Mouse (Mus musculus) liver, embryonic 12.5 days (tissue): ENCODE measurements around the gene Zmym4. TPM values are rescaled to one million over a fixed set of nuclear protein-coding genes. Genes with fewer than 3 reads are reported as not detected.

Experiments
- ATAC-seq: fragments of 200-750 bp; cut with Nextera tagmentation; 2 replicates; pipeline ENCODE4 v1.8.0; 2017; ENCODE audit warnings: moderate number of reproducible peaks, mild to moderate bottlenecking, moderate library complexity
- H3K27ac ChIP-seq: fragments of 300-500 bp; sonication (generic); 2 replicates; pipeline ENCODE4 v1.5.1; 2016; ENCODE audit warnings: mild to moderate bottlenecking
- H3K27me3 ChIP-seq: fragments of 300-500 bp; sonication (generic); replicated peaks from 2 replicates; pipeline ENCODE4 v1.6.1; 2016; ENCODE audit warnings: mild to moderate bottlenecking, moderate library complexity
- H3K36me3 ChIP-seq: fragments of 300-500 bp; sonication (generic); 2 replicates; pipeline ENCODE4 v1.6.1; 2016; ENCODE audit warnings: mild to moderate bottlenecking, moderate library complexity
- H3K4me1 ChIP-seq: fragments of 300-500 bp; sonication (generic); 2 replicates; pipeline ENCODE4 v1.6.1; 2016
- H3K4me2 ChIP-seq: fragments of 300-500 bp; sonication (generic); 2 replicates; pipeline ENCODE4 v1.6.1; 2016; ENCODE audit warnings: mild to moderate bottlenecking, moderate library complexity
- H3K4me3 ChIP-seq: fragments of 300-500 bp; sonication (generic); 2 replicates; pipeline ENCODE4 v1.5.1; 2016; ENCODE audit warnings: mild to moderate bottlenecking, moderate library complexity
- H3K9ac ChIP-seq: fragments of 300-500 bp; sonication (generic); 2 replicates; pipeline ENCODE4 v1.6.1; 2016; ENCODE audit warnings: mild to moderate bottlenecking, moderate library complexity
- H3K9me3 ChIP-seq: fragments of 300-500 bp; sonication (generic); replicated peaks from 2 replicates; pipeline ENCODE4 v1.6.1; 2016; ENCODE audit warnings: mild to moderate bottlenecking, moderate library complexity
- WGBS: fragments of 180-500 bp; shearing (Covaris S2); methylation state at CpG from one replicate; pipeline ENCODE4 v1.1.7; 2016; ENCODE audit not compliant: insufficient replicate concordance; 5-methylcytosine and 5-hydroxymethylcytosine counted together
- polyA plus RNA-seq: library from polyadenylated mRNA; unstranded; fragments of >200 nt; fragmentation: Nextera tagmentation; extraction: Ambion mirVana; gene quantifications from 2 replicates; pipeline ENCODE4 v1.2.1, GENCODE M21; 2016

The Zmym4 gene
- polyA plus RNA-seq, 1 experiment from 2014 or later: 8.1 TPM

DNA sequence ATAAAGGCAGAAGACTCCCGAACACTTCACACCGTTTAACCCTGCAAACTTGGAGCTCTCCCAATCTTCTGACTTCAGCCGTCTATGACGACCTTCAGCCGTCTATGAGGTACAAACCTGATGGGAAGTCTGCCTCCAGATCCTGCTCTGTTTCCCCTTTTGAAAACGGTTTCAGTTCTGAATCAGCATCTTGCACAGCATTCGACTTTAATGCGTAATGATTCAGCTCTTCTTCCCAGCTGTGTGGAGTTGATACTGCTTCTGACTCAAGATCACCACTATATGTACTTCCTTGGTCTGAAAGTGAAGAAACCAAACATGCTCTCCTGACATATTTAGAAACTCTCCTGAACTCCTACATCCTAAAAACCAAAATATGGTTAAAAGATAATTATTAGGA, 78.1 kb downstream of the Zmym4 start:
- no peak overlapping the region for H3K4me3 ChIP-seq
- no peaks in the 10 kb centered on the region for H3K27me3 ChIP-seq
- 71% methylated on average over 8 of the region's 8 CpGs for WGBS

DNA sequence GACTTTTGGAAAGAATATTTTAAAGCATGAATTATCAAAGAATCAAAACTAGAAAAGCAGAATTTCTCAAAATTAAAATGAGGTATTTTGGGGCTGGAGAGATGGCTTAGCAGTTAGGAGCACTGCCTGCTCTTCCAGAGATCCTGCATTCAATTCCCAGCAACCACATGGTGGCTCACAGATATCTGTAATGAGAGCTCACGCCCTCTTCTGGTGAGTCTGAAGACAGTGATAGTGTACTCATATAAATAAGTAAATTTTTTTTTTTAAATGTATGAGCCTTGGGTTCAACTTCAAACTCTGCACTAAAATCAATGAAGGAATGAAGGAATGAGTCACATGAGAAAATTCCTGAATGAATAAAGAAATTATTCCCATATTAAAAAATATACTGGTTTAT, 82.0 kb downstream of the Zmym4 start:
- Histone ChIP-seq H3K4me2 (no peak overlapping the region), H3K27me3 (no peaks in the 10 kb centered on the region), H3K27ac (no peak overlapping the region), H3K9ac (no peak overlapping the region), H3K4me1 (no peaks in the 10 kb centered on the region), H3K9me3 (no peaks in the 10 kb centered on the region), H3K4me3 (no peak overlapping the region), H3K36me3 (peaks cover 58% of the 10 kb centered on the region)
- ATAC-seq: no peak
- WGBS: 59% methylated on average over 1 of the region's 1 CpGs

More for the DNA sequence above, 78.1 kb downstream of the Zmym4 start:
- Histone ChIP-seq H3K36me3 (peaks cover 61% of the 10 kb centered on the region), H3K27ac (no peak overlapping the region), H3K9ac (no peak overlapping the region), H3K4me2 (no peak overlapping the region), H3K9me3 (no peaks in the 10 kb centered on the region), H3K4me1 (no peaks in the 10 kb centered on the region)
- no peak for ATAC-seq

DNA sequence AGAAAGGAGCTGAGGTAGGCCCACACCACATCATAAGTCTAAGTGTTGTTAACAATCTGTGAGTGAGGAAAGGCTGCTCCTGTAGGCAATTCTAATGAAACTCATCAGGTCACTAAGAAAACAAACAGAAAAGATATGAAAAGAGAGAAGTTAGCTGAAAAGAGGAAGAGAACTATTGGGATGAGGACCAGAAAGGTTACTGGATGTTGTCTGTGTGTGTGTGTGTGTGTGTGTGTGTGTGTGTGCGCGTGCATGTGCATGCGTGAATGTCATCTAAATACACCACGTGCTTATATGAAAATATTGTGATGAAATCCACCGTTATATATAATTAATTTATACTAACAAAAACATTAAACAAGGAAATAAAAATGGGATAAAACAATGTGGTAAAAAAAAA, 84.3 kb downstream of the Zmym4 start:
- Histone ChIP-seq H3K9ac (no peak overlapping the region), H3K27ac (no peak overlapping the region), H3K9me3 (no peaks in the 10 kb centered on the region), H3K4me1 (no peaks in the 10 kb centered on the region), H3K36me3 (peaks cover 56% of the 10 kb centered on the region), H3K27me3 (no peaks in the 10 kb centered on the region), H3K4me3 (no peak overlapping the region), H3K4me2 (no peak overlapping the region)
- no peak for ATAC-seq
- WGBS: 82% methylated on average over 5 of the region's 5 CpGs

DNA sequence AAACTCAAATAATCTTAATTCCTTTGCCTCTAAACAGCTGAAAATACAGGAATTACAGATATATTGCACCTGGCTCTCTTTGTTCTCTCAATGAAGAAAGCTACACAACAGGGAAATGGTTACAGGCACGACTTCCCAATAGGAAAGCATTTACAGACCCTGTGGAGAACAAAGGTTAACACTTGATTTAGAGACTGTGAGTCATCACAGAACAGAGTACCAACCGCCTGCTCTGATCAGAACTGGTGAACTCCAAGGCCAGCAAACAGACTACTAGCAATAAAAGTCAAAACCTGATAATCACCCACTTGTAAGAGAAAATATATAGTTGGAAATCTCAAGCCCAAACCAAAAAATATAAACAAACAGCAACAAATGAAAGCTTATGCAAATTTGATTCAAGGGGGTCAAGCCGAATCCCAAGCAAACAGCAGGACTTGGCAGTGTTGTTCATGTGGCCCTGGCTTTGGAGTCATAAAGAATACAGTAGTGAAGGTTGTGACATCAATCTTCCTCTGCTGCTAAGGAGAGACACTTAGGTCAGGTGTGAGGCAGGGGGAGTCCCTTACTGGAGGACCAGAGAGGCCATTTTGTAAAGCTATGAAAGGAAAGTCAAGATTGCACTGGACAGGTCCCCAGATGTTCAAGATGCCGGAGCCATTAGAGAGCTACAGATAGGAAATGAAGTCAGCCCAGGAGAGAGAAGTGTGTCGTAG, 88.2 kb downstream of the Zmym4 start:
- H3K4me1 ChIP-seq: no peaks in the 10 kb centered on the region
- no peak overlapping the region for H3K9ac ChIP-seq
- no peaks in the 10 kb centered on the region for H3K9me3 ChIP-seq
- H3K4me3 ChIP-seq: no peak overlapping the region
- H3K27ac ChIP-seq: no peak overlapping the region
- 80% methylated on average over 5 of the region's 5 CpGs for WGBS
- H3K36me3 ChIP-seq: peaks cover 72% of the 10 kb centered on the region
- no peak for ATAC-seq
- no peaks in the 10 kb centered on the region for H3K27me3 ChIP-seq
- no peak overlapping the region for H3K4me2 ChIP-seq

DNA sequence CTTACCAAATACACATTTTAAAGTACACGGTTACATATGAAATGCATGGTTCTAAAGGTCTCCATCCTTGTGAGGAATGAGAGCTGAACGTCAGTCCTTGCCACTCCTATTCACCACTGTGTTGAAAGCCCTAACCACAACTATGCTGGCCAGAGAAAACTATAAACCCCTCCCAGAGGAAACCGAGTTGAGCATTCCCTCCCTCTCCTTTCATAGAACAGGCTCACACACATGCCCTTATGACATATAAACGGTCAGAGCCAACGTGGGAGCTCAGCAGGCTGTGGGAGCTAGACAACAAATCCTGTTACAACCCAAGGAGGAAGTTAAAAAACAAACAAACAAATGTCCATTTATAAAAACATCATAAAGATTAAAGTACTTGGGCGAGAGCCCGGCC, 95.2 kb downstream of the Zmym4 start:
- H3K27me3 ChIP-seq: no peaks in the 10 kb centered on the region
- no peak overlapping the region for H3K4me3 ChIP-seq
- H3K9me3 ChIP-seq: no peaks in the 10 kb centered on the region
- no peak for ATAC-seq
- H3K9ac ChIP-seq: no peak overlapping the region
- H3K4me2 ChIP-seq: no peak overlapping the region
- no peak overlapping the region for H3K27ac ChIP-seq
- no peaks in the 10 kb centered on the region for H3K4me1 ChIP-seq
- H3K36me3 ChIP-seq: peaks cover 43% of the 10 kb centered on the region
- 64% methylated on average over 7 of the region's 7 CpGs for WGBS

DNA sequence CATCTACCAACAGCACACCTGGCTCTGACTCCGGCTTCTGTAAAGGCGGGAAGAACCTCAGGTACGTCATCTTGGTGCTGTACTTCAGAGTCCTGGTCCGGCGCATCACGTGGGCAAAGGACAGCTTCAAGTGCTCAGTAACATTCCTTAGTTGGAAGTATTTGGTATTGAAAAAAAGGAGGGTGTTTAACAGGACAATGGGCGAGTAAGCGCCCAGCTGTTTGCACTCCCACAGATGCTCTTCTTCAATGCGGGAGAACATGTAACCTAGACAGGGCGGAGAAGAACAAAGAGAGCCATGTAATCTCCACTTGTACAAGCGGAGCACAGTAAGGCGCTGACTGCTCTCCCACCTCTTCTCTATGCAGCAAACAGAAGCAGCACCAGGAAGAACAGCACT, 99.2 kb downstream of the Zmym4 start:
- H3K27me3 ChIP-seq: no peaks in the 10 kb centered on the region

DNA sequence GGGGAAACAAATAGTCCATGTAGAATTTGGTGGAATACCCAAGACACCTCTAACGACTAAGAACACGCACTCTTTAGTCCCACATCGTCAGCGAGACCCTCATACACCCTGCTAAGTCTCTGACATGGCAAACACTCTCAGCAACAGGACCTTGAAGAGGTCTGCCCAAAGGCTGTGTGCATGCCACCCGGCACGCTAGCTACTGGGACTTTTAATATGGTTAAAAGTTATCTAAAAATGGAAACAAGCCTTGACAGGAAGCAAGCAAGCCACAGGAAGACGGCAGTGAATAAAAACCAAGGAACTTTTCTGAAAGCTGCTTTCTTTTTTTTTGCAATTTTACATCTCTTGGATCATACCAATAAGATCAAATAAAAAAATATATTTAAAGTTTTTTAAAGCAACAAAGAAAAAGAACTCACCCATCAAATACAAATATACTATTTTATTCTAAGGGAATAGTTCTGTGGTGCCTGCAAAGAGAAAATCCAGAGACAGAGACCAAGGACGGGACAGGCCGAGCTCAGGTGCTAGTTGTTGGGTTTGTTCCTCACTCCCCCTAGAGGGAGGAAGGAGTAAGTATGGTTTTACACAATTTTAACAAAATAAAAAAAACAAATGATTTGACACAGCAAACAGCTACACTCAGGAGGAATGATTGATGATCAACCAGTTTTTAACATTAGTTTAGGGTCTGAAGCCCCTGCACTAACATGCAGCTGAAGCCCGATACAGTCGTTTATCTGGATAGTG, 106.2 kb downstream of the Zmym4 start:
- H3K36me3 ChIP-seq: peaks cover 53% of the 10 kb centered on the region
- 67% methylated on average over 11 of the region's 11 CpGs for WGBS
- H3K4me2 ChIP-seq: no peak overlapping the region
- H3K4me3 ChIP-seq: no peak overlapping the region
- no peaks in the 10 kb centered on the region for H3K27me3 ChIP-seq
- no peak for ATAC-seq
- H3K9me3 ChIP-seq: no peaks in the 10 kb centered on the region
- H3K9ac ChIP-seq: no peak overlapping the region
- H3K4me1 ChIP-seq: no peaks in the 10 kb centered on the region
- H3K27ac ChIP-seq: no peak overlapping the region

More for the DNA sequence above, 99.2 kb downstream of the Zmym4 start:
- H3K9ac ChIP-seq: no peak overlapping the region
- no peaks in the 10 kb centered on the region for H3K4me1 ChIP-seq
- H3K36me3 ChIP-seq: peaks cover 51% of the 10 kb centered on the region
- no peak for ATAC-seq
- 89% methylated on average over 12 of the region's 12 CpGs for WGBS
- no peak overlapping the region for H3K4me2 ChIP-seq
- H3K27ac ChIP-seq: no peak overlapping the region
- no peaks in the 10 kb centered on the region for H3K9me3 ChIP-seq
- no peak overlapping the region for H3K4me3 ChIP-seq

DNA sequence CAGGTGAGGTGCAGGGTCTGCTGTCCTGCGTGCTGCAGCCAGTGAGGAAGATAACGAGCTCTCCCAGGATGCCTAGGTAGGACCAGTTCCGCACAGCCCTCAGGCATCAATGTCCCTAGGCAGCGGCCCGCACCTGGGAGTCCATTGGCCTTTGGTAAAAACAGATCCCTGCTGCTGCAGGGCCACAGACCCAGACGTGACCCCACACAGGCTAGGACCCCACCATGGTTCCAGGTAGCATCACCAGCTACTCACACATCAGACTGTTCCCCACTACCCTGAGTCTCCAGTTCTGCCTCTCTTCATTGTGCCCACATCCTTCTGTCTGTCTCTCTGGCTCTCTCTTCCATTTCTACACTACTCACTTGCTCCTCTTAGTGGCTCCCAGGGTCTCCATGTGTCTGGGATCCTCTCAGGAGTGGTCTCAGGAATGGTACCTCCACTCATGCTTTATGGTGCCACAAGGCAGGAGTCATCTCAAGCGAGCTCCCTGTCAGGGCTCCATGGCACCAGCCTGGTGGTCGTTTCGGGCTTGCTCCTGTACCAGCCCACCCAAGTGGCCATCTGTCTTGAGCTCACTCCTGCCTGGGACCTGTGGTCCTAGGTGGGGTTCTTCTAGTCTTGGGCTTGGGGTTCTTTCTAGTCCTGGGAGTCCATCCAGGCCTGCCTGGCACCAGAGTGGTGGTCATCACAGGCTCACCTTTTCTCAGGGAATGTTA, 107.5 kb downstream of the Zmym4 start:
- H3K4me3 ChIP-seq: no peak overlapping the region
- H3K4me1 ChIP-seq: no peaks in the 10 kb centered on the region
- WGBS: 79% methylated on average over 9 of the region's 9 CpGs
- peaks cover 41% of the 10 kb centered on the region for H3K36me3 ChIP-seq
- no peaks in the 10 kb centered on the region for H3K27me3 ChIP-seq
- no peak overlapping the region for H3K9ac ChIP-seq
- no peak overlapping the region for H3K27ac ChIP-seq
- no peak for ATAC-seq
- H3K9me3 ChIP-seq: no peaks in the 10 kb centered on the region
- H3K4me2 ChIP-seq: no peak overlapping the region

DNA sequence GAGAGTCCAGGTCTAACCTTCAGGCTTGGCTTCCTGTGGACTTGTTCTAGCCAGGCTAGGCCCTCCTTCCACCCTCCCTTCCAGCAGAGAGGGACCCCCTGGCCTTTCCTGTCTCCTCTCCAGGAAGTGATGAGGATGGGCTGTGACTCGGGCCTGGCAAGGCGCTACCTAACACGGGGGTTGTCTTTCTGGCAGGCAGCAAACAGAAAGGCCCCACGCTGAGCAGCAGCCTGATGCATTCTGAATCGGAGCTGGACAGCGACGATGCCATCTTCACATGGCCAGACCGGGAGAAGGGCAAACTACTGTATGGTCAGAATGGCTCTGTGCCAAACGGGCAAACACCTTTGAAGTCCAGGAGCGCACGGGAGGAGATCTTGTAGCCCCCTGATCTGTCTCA, 115.0 kb downstream of the Zmym4 start:
- no peak for ATAC-seq
- H3K4me1 ChIP-seq: no peaks in the 10 kb centered on the region
- 68% methylated on average over 11 of the region's 11 CpGs for WGBS
- no peaks in the 10 kb centered on the region for H3K27me3 ChIP-seq
- H3K9me3 ChIP-seq: no peaks in the 10 kb centered on the region
- no peak overlapping the region for H3K4me2 ChIP-seq
- H3K27ac ChIP-seq: no peak overlapping the region
- no peak overlapping the region for H3K4me3 ChIP-seq
- no peak overlapping the region for H3K9ac ChIP-seq
- peaks cover 40% of the 10 kb centered on the region for H3K36me3 ChIP-seq

DNA sequence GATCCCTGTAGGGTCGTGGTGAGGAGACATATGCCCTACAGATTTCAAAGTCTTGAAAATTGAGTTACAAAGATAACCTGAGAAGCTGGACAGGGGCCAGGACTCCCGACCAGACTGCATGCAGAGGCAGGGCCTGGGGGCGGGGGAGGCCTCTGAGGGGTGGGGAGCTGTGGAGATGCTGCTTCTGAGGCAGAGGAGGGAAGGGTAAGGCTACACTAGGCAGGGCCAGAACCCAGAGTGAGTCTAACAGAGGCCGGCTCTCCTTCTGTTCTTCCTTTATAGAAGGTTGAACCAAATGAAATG, 117.2 kb downstream of the Zmym4 start:
- no peak overlapping the region for H3K4me3 ChIP-seq
- H3K36me3 ChIP-seq: peaks cover 61% of the 10 kb centered on the region
- WGBS: 63% methylated on average over 4 of the region's 4 CpGs
- H3K27me3 ChIP-seq: no peaks in the 10 kb centered on the region
- H3K4me1 ChIP-seq: no peaks in the 10 kb centered on the region
- no peaks in the 10 kb centered on the region for H3K9me3 ChIP-seq
- no peak overlapping the region for H3K27ac ChIP-seq
- ATAC-seq: no peak
- no peak overlapping the region for H3K4me2 ChIP-seq
- H3K9ac ChIP-seq: no peak overlapping the region

DNA sequence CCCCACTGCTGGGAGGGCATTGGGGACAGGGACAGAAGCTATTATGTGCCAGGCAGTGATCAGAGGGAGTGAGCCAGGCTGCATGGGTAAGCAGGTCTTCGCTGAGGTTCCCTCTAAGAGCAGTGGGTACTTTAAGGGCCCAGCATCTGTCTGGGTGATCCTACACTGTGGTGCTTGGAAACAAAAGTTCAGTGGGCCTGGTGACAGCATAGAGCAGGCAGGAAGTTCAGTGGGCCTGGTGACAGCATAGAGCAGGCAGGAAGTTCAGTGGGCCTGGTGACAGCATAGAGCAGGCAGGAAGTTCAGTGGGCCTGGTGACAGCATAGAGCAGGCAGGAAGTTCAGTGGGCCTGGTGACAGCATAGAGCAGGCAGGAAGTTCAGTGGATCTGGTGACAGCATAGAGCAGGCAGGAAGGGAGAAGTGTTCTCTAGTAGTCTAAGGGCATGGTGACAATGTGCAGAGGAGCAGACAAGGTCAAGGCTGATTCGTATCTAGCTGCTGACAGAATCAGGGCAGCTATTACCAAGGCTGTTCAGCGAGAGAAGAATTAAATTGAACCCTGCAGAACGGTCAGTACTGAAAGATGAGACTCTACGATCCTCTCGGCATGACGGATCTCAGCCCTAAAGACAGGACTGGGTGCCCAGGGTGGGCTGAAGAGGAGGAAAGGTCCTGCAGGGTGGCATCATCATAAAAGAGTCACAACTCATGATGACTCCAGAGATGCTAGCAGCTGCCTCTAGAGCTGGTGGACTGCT, 117.7 kb downstream of the Zmym4 start:
- Histone ChIP-seq H3K4me2 (no peak overlapping the region), H3K4me3 (no peak overlapping the region), H3K9me3 (no peaks in the 10 kb centered on the region), H3K27me3 (no peaks in the 10 kb centered on the region), H3K9ac (no peak overlapping the region), H3K36me3 (peaks cover 62% of the 10 kb centered on the region), H3K4me1 (no peaks in the 10 kb centered on the region), H3K27ac (no peak overlapping the region)
- no peak for ATAC-seq
- 69% methylated on average over 7 of the region's 7 CpGs for WGBS

DNA sequence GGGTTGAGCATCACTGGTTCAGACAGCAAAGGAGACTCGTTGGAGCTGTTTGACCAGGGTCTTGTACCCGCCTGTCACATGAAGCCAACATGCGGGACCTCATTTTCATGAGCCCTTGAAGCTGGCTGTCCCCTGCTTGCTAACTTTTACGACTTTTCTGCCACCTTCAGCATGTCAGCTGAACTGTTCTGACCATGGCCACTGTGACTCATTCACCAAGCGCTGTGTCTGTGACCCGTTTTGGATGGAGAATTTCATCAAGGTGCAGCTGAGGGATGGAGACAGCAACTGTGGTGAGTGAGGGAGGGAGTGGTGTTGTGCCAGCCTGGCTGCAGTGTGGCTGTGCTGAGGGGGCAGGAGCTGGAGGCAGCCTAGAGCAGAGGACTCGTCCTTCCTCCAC, 121.0 kb downstream of the Zmym4 start:
- H3K9ac ChIP-seq: no peak overlapping the region
- 66% methylated on average over 7 of the region's 7 CpGs for WGBS
- H3K36me3 ChIP-seq: peaks cover 52% of the 10 kb centered on the region
- H3K4me2 ChIP-seq: no peak overlapping the region
- no peaks in the 10 kb centered on the region for H3K27me3 ChIP-seq
- no peaks in the 10 kb centered on the region for H3K4me1 ChIP-seq
- H3K9me3 ChIP-seq: no peaks in the 10 kb centered on the region
- H3K4me3 ChIP-seq: no peak overlapping the region
- no peak for ATAC-seq
- H3K27ac ChIP-seq: no peak overlapping the region
